Mouse (Mus musculus): ENCODE measurements around the gene Nampt.
"Not testable (repeated sequence)": the region's sequence is repeated elsewhere in the genome, so short reads cannot be mapped to it uniquely, and the experiment has no call there.

The Nampt gene

DNA sequence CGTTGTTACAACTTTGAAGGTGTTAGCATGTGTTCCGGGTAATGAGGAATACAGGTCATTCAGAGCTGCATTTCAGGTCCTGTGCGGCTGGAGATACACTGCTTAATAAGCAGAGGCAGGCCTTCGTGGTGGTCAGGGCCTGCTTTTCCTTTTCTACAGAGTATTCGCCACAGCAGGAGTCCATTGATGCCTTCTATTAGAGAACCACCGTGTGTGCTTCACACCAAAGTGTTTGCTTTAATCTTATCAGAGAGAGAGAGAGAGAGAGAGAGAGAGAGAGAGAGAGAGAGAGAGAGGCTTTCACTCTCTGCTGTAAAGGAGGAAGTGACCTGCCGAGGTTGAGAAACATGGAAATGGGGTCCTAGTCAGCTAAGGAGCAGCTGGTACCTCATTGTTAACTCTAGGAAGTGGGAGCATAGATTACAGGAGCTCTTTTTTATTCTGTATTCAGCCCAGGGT lies 22.1 kb downstream of the Nampt start:
- DNase-seq (ENCODE audit: low read depth, low spot score) = no peak

DNA sequence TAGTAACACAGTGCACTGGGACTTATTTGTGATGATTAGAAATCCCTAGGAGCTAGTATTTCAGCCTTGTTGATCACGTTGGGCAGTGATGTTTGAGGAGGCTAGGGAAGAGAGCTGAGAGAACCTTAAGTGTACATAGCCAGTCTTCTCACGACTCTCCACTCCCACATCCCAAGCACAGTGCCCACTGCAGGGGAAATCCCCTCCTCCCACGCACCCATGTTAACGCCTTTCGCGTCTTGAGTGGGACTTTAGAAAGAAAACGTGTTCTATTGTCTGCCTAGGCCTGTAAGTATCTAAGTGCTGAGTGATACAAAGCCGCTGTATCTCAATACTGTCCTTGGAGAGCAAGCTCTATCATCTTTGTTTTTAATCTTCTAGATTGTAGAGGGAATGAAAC lies 27.0 kb downstream of the Nampt start:
- DNase-seq (ENCODE audit: low read depth, low spot score) = no peak

DNA sequence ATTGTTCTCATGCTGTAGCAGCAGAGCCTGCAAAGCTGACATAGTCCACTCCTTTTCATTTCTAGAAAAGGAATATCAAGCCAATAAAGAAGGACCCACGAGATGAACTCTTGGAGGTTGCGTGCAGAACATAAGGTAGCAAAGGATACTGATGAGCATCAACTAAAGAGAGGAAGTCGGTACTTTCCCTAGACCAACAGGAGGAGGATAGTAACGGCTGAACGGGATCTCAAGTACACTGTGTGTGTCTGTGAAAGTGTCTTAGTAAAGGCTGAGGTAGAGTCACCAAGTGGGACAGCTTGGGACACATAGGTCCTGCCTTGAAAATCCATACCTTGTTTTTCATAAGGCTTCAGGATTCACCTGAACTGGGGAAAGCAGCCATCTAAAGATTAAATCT lies 34.4 kb downstream of the Nampt start:
- no peak for DNase-seq (ENCODE audit: low read depth, low spot score)

DNA sequence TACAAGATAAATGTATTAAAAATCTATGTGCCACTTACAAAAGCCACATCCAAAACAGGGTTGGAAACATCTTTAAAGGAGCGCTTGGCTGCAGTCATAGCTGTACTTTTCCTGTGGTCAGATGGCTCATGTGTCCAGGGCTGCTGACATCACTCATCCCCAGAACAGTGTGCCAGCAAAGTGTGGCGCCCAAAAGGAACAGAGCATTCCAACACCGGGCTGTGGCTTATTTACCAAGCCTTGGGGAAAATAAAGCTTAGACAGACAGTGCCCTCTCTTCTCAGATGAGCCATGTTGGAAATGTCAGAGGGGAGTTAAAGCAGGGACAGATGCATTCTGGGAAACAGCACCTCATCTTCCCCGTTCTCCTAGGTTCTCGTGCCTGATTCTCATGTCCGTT lies 35.5 kb downstream of the Nampt start:
- no peak for DNase-seq (ENCODE audit: low read depth, low spot score)

DNA sequence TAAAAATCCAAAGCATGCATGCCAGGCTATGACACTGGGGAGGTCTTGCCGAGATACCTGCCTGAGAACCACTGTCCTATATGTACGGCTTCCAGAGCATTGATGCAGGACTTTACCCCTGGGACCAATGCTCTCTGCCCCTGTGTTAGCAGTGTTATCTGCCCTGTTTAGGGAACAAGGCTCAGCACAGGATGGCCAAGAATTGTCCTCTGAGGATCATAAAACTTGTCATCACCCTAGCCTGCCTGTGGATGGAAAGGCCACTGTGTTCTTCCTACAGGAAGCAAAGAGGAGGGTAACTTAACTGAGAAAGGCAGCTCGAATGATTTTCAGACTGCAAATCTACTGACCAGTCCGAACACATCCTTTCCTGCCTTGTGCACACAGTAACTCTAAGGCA lies 36.1 kb downstream of the Nampt start:
- no peak for DNase-seq (ENCODE audit: low read depth, low spot score)

DNA sequence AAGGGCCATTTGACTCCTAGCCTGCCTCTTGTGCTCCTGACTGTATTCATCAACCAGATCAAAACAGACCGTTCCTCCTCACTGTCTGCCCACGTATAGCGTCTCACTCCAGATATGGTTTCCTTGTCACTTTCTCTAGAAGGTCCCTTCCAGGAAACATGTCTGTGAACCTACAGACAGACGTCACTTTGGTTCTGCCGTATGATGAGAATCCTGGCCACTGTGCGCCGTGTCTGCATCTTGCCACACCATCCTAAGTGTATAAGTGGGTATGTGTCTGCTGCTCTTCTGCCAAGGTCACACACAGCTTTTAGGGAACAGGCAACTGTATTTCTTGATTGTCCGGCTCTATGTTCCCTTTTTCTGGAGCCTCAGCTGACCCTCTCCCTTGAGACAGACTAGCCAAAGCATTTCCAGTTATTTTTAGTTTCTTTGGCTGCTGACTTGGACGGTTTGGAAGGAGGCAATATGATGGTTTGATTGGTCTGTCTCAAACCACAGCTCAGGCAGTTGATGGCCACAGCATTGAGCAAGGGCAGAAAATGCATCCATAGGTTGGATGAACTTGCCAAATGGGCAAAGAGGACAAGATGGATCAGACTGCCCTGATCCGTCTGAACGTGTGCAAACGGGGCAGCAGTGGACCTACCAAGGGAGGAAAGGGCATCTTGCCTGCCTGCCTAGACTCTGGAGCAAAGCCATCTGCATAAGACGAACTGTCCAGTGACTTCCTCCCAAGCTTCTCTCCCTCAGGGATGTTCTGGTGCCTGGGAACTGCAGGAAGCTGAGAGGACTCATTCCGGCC lies 37.6 kb downstream of the Nampt start:
- no peak for DNase-seq (ENCODE audit: low read depth, low spot score)

DNA sequence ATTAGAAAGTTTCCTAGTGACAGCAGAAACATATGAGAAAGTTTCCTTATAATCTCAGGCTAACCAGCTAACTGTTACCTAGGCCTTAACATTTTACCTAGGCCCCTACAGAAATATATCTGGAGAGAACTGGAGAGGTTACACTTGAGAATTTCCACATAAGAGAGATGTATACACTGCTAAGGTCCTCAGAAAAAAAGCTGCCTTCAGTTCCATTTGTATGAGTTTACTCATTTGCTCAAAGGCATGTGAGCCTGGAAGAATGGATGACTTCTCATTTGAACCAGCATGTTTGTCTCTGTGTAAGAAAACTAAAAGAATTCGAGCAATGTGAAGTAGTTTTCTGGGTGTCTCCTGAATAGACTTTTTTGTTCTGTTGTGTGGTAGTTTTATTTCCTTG lies 39.1 kb downstream of the Nampt start:
- DNase-seq (ENCODE audit: low read depth, low spot score) = no peak

DNA sequence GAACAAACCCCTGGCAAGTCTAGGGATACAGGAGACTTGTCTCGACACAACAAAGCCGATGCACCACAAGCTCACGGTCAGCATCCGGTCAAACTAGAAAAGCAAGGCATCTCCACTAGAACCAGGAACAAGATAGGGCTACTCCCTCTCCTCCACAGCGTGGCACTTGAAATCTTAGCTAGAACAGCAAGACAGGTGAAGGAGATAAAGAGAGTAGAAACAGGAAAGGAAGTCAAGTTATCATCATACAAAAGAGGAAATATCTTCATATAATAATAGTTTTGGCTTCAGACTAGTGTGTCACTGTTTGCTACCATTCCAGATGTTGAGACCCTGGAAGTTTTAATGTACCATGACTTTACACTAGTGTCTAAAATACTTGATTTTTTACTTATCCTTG lies 41.5 kb downstream of the Nampt start:
- DNase-seq (ENCODE audit: low read depth, low spot score) = no peak

DNA sequence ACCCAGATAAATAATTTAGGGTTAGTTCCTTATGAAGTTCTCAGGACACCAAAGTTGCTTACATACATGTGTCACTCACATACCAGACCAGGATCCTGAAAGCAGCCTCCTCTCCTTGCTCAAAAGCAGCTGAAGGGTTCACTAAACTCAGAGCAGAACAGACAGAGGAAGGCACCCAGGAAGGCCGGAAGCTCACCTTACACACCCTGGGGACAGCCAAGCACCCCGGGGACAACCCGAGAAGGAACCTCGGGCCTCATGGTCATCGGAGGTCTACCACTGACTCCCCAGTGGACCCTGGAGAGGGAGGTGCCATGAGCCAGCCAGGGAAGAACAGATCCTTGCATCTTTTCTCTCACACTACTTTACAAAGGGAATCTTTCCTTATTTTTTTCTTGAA lies 51.5 kb downstream of the Nampt start:
- DNase-seq (ENCODE audit: low read depth, low spot score) = no peak

DNA sequence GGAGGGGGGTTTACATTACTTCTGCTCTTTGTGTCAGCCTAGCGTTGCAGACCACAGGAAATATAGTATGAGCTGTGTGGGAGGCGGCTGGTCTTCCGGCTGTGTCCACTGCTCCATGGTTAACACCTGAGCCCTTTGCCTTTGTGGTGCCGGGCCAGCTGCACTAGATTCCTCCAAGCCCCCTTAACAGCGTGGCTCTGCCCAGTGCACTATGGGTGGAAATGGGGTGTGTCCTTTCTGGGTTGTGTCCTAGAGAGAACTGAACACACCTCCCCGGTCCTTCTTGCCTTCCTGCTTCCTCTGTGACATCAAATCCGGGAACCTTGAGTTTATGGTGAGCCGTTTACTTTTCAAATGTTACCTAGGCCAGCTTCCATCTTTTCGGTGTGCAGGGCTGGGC lies 58.2 kb downstream of the Nampt start:
- no peak for DNase-seq (ENCODE audit: low read depth, low spot score)

DNA sequence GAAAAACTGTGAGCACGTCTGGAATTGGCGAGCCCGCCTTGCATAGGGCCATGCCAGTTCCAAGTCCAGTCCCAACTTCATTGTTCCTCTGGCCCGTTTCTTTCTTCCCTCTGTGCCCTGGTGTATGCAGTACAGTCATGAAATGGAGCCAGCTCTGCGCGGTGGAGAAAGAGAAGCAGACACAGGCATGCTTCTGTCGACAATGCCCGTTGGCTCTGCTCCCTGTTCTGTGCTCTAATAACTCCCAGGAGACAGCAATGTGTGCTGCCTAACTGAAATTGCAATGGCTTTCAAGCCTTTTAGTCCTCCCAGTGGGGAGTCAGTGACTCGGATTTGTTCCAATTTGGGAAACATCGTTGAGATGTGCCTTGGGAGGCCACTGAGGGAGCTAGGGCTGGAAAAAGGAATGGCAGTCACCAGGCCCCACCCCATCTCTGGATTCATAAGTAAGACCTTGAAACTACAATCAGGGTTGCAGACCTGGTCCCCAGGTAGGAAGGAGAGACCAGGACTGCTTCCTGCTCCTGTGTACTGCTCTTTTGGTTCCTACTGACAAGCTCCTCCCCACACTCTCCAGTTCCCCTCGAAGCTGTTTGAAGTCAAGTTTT lies 58.7 kb downstream of the Nampt start:
- no peak for DNase-seq (ENCODE audit: low read depth, low spot score)

DNA sequence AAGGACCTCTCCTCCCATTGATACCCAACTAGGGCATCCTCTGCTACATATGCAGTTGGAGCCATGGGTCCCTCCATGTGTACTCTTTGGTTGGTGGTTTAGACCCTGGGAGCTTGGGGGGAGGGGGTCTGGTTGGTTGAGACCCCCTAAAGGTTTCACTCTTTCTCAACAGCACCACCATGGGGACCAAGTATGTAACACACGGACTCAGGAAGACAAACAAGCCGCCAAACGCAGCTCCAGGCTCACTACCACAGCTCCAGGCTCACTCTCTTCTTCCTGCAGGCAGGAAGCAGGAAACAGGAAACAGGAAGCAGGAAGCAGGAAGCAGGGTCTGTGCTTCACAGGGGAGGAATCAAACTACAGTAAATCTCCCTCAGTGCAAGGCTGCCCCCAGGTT lies 60.0 kb downstream of the Nampt start:
- no peak for DNase-seq (ENCODE audit: low read depth, low spot score)

DNA sequence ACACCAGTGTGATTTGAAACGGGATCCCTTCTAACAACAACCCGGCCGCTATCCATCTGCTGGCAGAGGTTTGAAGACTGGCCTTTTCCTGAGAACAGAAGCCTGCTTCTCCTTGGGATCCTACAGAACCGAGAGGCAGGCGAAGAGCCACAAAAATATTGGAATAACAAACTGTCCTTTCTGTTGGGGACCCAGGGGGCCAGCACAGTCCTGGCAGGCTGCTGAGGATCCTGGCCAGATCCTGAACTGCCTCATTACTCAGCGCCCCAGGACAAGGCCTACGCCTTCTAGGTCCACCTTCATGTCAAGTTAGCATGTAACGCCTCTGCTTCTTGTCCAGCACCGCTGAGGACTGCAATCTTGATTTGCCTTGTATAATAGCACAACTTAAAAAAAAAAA lies 65.0 kb downstream of the Nampt start:
- no peak for DNase-seq (ENCODE audit: low read depth, low spot score)

DNA sequence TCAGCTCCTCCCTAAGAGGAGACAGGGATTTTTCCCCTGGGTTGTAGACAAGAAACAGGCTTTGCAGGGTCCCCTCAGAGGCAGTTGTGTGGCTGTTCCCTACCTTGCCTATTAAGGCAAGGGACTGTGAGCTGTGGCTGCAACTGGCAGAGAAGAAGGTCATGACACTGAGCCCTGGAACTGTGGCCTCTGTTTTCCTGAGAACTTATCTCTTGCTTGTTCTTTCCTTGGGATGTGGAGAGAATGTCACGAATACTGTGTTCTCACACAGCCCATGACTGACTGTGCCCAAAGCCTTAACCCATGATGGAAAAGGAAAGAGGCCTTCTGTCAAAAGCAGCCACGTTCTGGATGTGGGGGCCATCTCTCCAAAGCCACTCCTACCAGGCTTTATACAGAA lies 65.7 kb downstream of the Nampt start:
- DNase-seq (ENCODE audit: low read depth, low spot score) = no peak

DNA sequence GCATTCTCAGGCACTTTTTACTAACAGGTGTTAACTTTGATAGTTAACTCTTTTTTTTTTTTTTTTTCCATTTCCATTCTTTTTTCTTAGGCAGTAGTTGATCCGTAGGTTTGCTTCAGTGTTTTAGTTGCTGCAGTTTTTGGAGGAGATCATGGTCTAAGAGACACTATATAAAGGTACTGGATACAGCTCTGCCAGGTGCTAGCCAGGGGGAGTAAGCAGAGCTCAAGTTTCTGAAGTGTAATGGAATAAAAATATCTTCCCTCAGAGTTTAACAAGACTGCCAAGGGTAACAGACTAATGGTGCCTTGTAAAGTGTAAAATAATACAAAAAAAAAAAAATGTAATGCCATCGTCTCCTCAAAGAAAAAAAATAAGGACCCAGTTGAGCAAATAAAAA lies 67.0 kb downstream of the Nampt start:
- DNase-seq (ENCODE audit: low read depth, low spot score) = no peak

DNA sequence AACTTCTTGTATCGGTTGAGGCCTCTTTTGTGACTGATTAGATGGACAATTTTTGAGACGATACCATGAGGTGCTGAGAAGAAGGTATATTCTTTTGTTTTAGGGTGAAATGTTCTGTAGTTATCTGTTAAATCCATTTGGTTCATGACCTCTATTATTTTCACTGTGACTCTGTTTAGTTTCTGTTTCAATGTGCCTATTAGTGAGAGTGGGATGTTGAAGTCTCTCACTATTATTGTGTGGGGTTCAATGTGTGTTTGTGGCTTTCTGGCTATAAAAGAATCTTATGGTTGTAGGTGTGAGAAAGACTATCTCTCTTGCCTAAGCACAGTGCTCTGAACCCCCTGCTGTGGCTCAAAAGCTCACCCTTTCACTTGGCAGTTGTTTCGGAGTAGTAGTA lies 68.9 kb downstream of the Nampt start:
- DNase-seq (ENCODE audit: low read depth, low spot score) = no peak

DNA sequence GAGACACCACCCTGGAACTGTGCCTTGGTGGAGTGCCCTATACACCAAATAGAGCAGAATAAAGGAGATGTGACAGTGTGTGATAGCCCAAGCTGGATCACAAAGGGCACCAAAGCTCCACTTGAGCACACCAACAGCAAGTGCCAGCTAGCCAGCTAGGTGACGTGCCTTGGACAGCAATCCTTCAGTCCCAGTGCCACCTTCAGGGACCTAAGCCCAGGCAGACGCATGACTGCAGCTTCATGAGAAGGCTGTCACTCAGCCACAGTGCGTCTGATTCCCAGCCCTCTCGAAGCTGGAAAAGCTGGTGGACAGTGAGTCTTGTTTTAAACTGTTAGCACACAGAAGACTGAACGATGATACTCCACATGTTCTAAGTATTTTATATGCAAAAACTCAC lies 70.5 kb downstream of the Nampt start:
- no peak for DNase-seq (ENCODE audit: low read depth, low spot score)

DNA sequence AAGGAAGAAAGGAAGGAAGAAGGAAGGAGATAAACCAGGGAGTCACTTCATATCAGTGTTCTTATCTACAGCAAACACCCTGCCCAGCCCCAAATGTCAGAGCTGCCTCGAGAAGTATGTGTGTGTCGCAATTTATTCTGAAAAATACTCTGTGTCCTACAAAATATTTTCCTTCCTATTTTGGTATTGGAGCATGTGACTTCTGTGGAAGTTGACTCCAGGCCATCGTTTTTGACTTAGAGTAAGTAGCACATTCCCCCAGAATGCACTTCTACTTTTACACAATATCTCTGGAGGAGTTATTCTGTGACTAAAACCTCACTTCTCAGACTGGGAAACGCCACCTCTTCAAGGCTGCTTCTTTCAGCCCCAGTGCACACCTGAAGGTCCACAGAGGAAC lies 71.1 kb downstream of the Nampt start:
- no peak for DNase-seq (ENCODE audit: low read depth, low spot score)

DNA sequence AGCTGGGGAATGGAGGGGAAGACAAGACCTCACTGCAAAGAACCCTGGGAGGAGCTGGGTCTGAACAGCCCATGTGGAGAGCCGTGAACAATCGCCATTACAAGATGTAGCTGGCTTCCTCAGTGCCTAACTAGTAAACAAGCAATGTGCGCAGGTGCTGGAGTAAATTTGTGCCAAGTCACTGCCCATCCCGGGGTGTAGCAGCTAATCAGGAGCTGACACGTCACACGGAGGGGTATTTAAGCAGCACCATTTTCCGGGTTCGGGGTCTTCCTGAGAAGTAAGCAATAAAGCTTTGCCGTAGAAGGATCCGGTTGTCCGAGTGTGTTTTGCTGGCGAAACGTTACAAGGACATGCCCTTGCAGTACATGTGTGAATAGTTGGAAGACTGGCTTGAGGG lies 71.9 kb downstream of the Nampt start:
- DNase-seq (ENCODE audit: low read depth, low spot score) = not testable (repeated sequence)

DNA sequence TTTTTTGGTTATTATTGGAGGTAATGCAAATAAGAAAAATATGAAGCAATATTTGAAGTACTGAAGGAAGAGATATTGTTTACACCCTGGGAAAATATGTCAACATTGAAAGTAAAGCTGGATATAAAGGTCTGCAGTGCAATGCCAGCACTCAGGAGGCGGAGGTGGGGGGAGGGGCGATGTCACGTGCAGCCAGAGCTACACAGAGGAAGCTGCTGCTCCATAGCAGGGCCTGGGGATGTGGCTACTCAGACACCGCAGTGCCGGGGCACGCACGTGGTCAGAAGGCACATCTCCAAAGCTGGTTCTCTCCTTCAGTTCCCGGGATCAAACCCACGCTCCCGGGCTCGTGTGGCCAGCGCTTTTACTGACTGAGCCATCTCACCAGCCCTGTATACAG lies 73.9 kb downstream of the Nampt start:
- DNase-seq (ENCODE audit: low read depth, low spot score) = no peak

DNA sequence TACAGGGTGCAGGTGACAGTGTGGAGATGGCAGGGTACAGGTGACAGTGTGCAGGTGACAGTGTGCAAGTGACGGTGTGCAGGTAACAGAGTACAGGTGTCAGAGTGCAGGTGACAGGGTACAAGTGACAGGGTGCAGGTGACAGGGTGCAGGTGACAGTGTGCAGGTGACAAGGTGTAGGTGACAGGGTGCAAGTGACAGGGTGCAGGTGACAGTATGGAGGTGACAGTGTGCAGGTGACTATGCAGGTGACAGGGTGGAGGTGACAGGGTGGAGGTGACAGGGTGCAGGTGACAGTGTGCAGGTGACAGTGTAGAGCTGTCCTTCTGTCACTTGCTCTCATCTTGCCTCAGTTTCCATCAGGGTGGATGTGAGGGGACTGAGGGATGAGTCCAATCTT lies 76.5 kb downstream of the Nampt start:
- DNase-seq (ENCODE audit: low read depth, low spot score) = no peak

DNA sequence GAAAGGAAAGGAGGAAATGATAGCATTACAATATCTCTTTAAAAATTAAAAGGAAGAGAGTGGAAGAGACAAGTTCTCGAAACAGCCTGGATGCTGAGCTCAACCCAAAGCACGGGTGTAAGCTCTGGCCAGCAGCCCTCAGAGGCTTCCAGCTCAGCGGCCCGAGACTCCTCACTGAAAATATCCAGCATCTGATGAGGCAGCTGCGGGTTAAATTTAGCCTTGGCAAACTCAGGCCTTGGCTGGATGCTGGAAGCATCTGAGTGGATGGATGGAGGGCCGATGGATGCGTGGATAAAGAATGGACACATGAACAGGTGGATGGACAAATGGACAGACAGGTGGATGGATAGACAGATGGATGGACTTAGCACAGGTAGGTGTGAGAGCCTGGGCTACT lies 77.2 kb downstream of the Nampt start:
- no peak for DNase-seq (ENCODE audit: low read depth, low spot score)
